Comparison of ENCODE assay signal across 9 mouse cellular contexts in the genomic region with DNA sequence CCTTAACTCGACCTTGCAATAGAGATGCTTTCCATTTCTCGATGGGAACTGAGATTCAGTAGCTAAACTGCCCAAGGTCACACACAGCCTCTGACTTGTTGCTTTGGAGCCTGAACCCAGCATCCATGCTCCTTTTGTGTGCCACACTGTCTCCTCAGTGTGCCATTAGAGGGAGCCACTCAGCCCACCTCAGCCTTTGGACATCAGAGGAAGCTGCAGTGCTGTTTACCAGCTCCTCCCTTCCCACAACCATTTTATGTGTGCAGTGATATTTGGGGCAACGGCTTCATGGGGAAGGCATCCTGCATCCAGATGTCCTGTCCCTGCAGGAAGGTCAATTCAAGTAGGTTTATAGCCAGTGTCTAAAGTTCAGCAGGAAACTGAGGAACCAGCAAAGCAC. TPM values are rescaled to one million over a fixed set of nuclear protein-coding genes. Genes with fewer than 3 reads are reported as not detected.
DNase-seq lines count a peak whose midpoint lies in the region; ATAC-seq and TF ChIP-seq lines count a peak whose summit lies in the region.
"Had no signal": no experiment of that assay in that cellular context is flagged by ENCODE, and none has a peak within 500 bp of the region (broad histone marks: within the 10 kb centered on the region; RNA-seq: fewer than 3 reads in every experiment).

No protein-coding gene starts in this region.

- no peaks in the 10 kb centered on the region for H3K36me3 ChIP-seq in heart, postnatal 0 days (replicated peaks; ENCODE audit: control insufficient read depth, insufficient read depth, low read length)
- H3K36me3 ChIP-seq in C2C12 (ENCODE audit: control insufficient read depth, insufficient read depth) = no peaks in the 10 kb centered on the region
- H3K36me3 ChIP-seq in small intestine, adult 2 months (ENCODE audit: control insufficient read depth, insufficient read depth, low read length) = no peaks in the 10 kb centered on the region
- no peaks in the 10 kb centered on the region for H3K36me3 ChIP-seq in midbrain, embryonic 11.5 days (ENCODE audit: control insufficient read depth, insufficient read depth, low read length)
- H3K36me3 ChIP-seq: limb, embryonic 13.5 days had no signal

- H3K27ac ChIP-seq in heart, postnatal 0 days (ENCODE audit: low read depth) = no peak overlapping the region
- H3K27ac ChIP-seq in small intestine, adult 2 months (ENCODE audit: insufficient read depth, low read depth, low read length) = no peak overlapping the region
- H3K27ac ChIP-seq in midbrain, embryonic 11.5 days (ENCODE audit: low read depth, low read length) = no peak overlapping the region
- H3K27ac ChIP-seq: limb, embryonic 13.5 days had no signal

- no peak overlapping the region for H3K4me3 ChIP-seq in heart, postnatal 0 days (ENCODE audit: low read depth, low read length)
- no peak overlapping the region for H3K4me3 ChIP-seq in C2C12 (ENCODE audit: insufficient read depth, poor library complexity, severe bottlenecking)
- H3K4me3 ChIP-seq in small intestine, adult 2 months (ENCODE audit: low read depth, low read length) = no peak overlapping the region
- no peak overlapping the region for H3K4me3 ChIP-seq in midbrain, embryonic 11.5 days (ENCODE audit: low read depth, low read length)
- H3K4me3 ChIP-seq: limb, embryonic 13.5 days had no signal

- no peak overlapping the region for H3K4me2 ChIP-seq in heart, postnatal 0 days (ENCODE audit: low read depth, low read length)
- no peak overlapping the region for H3K4me2 ChIP-seq in midbrain, embryonic 11.5 days
- H3K4me2 ChIP-seq: limb, embryonic 13.5 days had no signal

- TF ChIP-seq CTCF in heart, postnatal 0 days (IDR thresholded peaks at IDR 0.05; ENCODE audit: low read depth) = peak; percentile 48
- TF ChIP-seq CTCF in C2C12 (IDR thresholded peaks at IDR 0.05; ENCODE audit: control insufficient read depth, insufficient read depth, insufficient read length) = peak; percentile 58
- TF ChIP-seq CTCF in small intestine, adult 2 months (IDR thresholded peaks at IDR 0.05; ENCODE audit: extremely low read depth, insufficient read length, insufficient replicate concordance, low read depth, low read length) = peak; percentile 47; the same call in 1 of the 2 replicates

- TF ChIP-seq POLR2A in small intestine, adult 2 months (IDR thresholded peaks at IDR 0.05; ENCODE audit: low read depth, low read length) = no peak

- TF ChIP-seq EP300 in heart, postnatal 0 days (IDR thresholded peaks at IDR 0.05; ENCODE audit: low read depth) = no peak

- 39% methylated on average over 3 of the region's 3 CpGs for WGBS in heart, postnatal 0 days
- 35% methylated on average over 3 of the region's 3 CpGs for WGBS in small intestine, adult 2 months
- WGBS in midbrain, embryonic 11.5 days = 51% methylated on average over 3 of the region's 3 CpGs

- no peak for ATAC-seq in heart, postnatal 0 days (ENCODE audit: insufficient read depth, low read depth)
- ATAC-seq in midbrain, embryonic 11.5 days (ENCODE audit: low FRiP score) = no peak

- H3K79me2 ChIP-seq in C2C12 (ENCODE audit: control insufficient read depth, insufficient read depth) = no peaks in the 10 kb centered on the region

- no peaks in the 10 kb centered on the region; the same call in 1 of the 2 replicates for H3K9me3 ChIP-seq in heart, postnatal 0 days (replicated peaks; ENCODE audit: control insufficient read depth, low read length)
- no peaks in the 10 kb centered on the region for H3K9me3 ChIP-seq in midbrain, embryonic 11.5 days (ENCODE audit: control insufficient read depth, low read length)
- H3K9me3 ChIP-seq: limb, embryonic 13.5 days had no signal

- peaks cover 4% of the 10 kb centered on the region; the same call in 1 of the 2 replicates for H3K4me1 ChIP-seq in heart, postnatal 0 days (ENCODE audit: control insufficient read depth, insufficient read depth)
- peaks cover 2% of the 10 kb centered on the region; the same call in 1 of the 2 replicates for H3K4me1 ChIP-seq in small intestine, adult 2 months (ENCODE audit: control insufficient read depth, insufficient read depth, insufficient read length, low read length)
- no peaks in the 10 kb centered on the region for H3K4me1 ChIP-seq in midbrain, embryonic 11.5 days (ENCODE audit: control insufficient read depth, insufficient read depth, low read length)
- H3K4me1 ChIP-seq: limb, embryonic 13.5 days had no signal

- H3K9ac ChIP-seq in heart, postnatal 0 days (replicated peaks; ENCODE audit: low read depth, low read length) = no peak overlapping the region
- no peak overlapping the region for H3K9ac ChIP-seq in midbrain, embryonic 11.5 days (ENCODE audit: low read length)
- H3K9ac ChIP-seq: limb, embryonic 13.5 days had no signal

- no peak overlapping the region for H3ac ChIP-seq in C2C12 (ENCODE audit: control insufficient read depth, insufficient read length, low read depth)

- no peaks in the 10 kb centered on the region for H3K27me3 ChIP-seq in heart, postnatal 0 days (ENCODE audit: control insufficient read depth, insufficient read depth, low read length)
- no peaks in the 10 kb centered on the region for H3K27me3 ChIP-seq in C2C12 (ENCODE audit: control insufficient read depth, insufficient read depth, insufficient read length)
- no peaks in the 10 kb centered on the region for H3K27me3 ChIP-seq in small intestine, adult 2 months (ENCODE audit: control insufficient read depth, insufficient read depth, low read length)
- no peaks in the 10 kb centered on the region for H3K27me3 ChIP-seq in midbrain, embryonic 11.5 days (ENCODE audit: control insufficient read depth, insufficient read depth, low read length)
- H3K27me3 ChIP-seq: limb, embryonic 13.5 days had no signal

- no peaks in the 10 kb centered on the region for H3K79me3 ChIP-seq in C2C12 (ENCODE audit: low read depth)

- DNase-seq in heart, postnatal 0 days (ENCODE audit: low spot score) = peak; percentile 42
- no peak for DNase-seq in heart, adult 8-10 months (ENCODE audit: low spot score)
- peak; percentile 63 for DNase-seq in adrenal gland, postnatal 14 days
- peak; percentile 30 to 58 for DNase-seq in kidney, postnatal 36 days
- no peak for DNase-seq in right cerebral cortex, postnatal 25 days
- no peak for DNase-seq in midbrain, embryonic 11.5 days (ENCODE audit: low spot score, missing footprints)

TF ChIP-seq in C2C12, 6 proteins besides CTCF, POLR2A, EP300 and RAD21:
- TF ChIP-seq MYOG (IDR thresholded peaks at IDR 0.05; ENCODE audit: control insufficient read depth, extremely low read depth, insufficient read length) (no peak), MYOD1 (IDR thresholded peaks at IDR 0.05; ENCODE audit: control insufficient read depth, insufficient read length, low read depth) (no peak), USF1 (IDR thresholded peaks at IDR 0.05; ENCODE audit: low read depth) (no peak), MAX (IDR thresholded peaks at IDR 0.05) (no peak), FOSL1 (IDR thresholded peaks at IDR 0.05; ENCODE audit: insufficient read depth, low read length, poor library complexity, severe bottlenecking) (no peak), CEBPB (IDR thresholded peaks at IDR 0.05; ENCODE audit: low read depth) (no peak)

RNA-seq across cellular contexts. Expression of a gene that starts 17.3 kb away (rescaled TPM):
- not detected in 2 replicates for total RNA-seq in heart, postnatal 0 days (2014; rRNA removed; ENCODE audit: low replicate concordance)
- not detected in 2 replicates for polyA plus RNA-seq in heart, postnatal 0 days (2015; fragmentation: Nextera tagmentation; extraction: Ambion mirVana)
- not detected for total RNA-seq in heart, adult 8-10 months (2022)
- 0.04 TPM for polyA plus RNA-seq in C2C12 (2012; fragmentation: generic; extraction: Trizol)
- total RNA-seq in adrenal gland, postnatal 14 days (2021) = 1.5 TPM in 2 replicates
- not detected in 2 replicates for polyA plus RNA-seq in small intestine, adult 2 months (2012; rRNA removed)
- polyA plus RNA-seq in midbrain, embryonic 11.5 days (2014; fragmentation: Nextera tagmentation; extraction: Ambion mirVana) = 0.11 and 0.19 TPM in 2 replicates
- polyA plus RNA-seq: limb, embryonic 13.5 days had no signal

RNA-seq across cellular contexts. Expression of a gene that starts 28.5 kb away (rescaled TPM):
- total RNA-seq in heart, postnatal 0 days (2014; rRNA removed; ENCODE audit: low replicate concordance) = 14.0 and 26.2 TPM in 2 replicates
- polyA plus RNA-seq in heart, postnatal 0 days (2015; fragmentation: Nextera tagmentation; extraction: Ambion mirVana) = 17.4 and 18.2 TPM in 2 replicates
- 10 to 100 TPM; 40.2 to 48.6 (median 44.1) TPM for total RNA-seq in heart, adult 8-10 months (2022)
- 13.1 TPM for polyA plus RNA-seq in C2C12 (2012; fragmentation: generic; extraction: Trizol)
- 58.2 and 64.4 TPM in 2 replicates for total RNA-seq in adrenal gland, postnatal 14 days (2021)
- polyA plus RNA-seq in small intestine, adult 2 months (2012; rRNA removed) = 1.5 and 2.6 TPM in 2 replicates
- 51.9 and 59.2 TPM in 2 replicates for polyA plus RNA-seq in midbrain, embryonic 11.5 days (2014; fragmentation: Nextera tagmentation; extraction: Ambion mirVana)

RNA-seq across cellular contexts. Expression of a gene that starts 49.5 kb away (rescaled TPM):
- total RNA-seq in heart, postnatal 0 days (2014; rRNA removed; ENCODE audit: low replicate concordance) = 49.7 and 68.3 TPM in 2 replicates
- polyA plus RNA-seq in heart, postnatal 0 days (2015; fragmentation: Nextera tagmentation; extraction: Ambion mirVana) = 49.0 and 49.2 TPM in 2 replicates
- 100 to 1,000 TPM in 2 of 4 experiments, 10 to 100 TPM in 2; 85.9 to 105 (median 95.9) TPM for total RNA-seq in heart, adult 8-10 months (2022)
- 27.2 TPM for polyA plus RNA-seq in C2C12 (2012; fragmentation: generic; extraction: Trizol)
- 128 and 156 TPM in 2 replicates for total RNA-seq in adrenal gland, postnatal 14 days (2021)
- polyA plus RNA-seq in small intestine, adult 2 months (2012; rRNA removed) = 24.3 and 29.5 TPM in 2 replicates
- polyA plus RNA-seq in midbrain, embryonic 11.5 days (2014; fragmentation: Nextera tagmentation; extraction: Ambion mirVana) = 75.8 and 78.8 TPM in 2 replicates

Comparison
In these comparisons a context has a peak if more than half of its experiments do, and no peak if none do; other contexts are left out.
1. DNase-seq: peak in heart, postnatal 0 days (single experiment), adrenal gland, postnatal 14 days (single experiment) and kidney, postnatal 36 days (2 of 2); none in heart, adult 8-10 months (single experiment), right cerebral cortex, postnatal 25 days (single experiment) and midbrain, embryonic 11.5 days (single experiment).
2. Peak in every context shown above with its lines, with median percentiles within 50 percentile points of each other: CTCF ChIP-seq.